Mouse (Mus musculus): ENCODE results near the gene Cldn9. TPM values are rescaled to one million over a fixed set of nuclear protein-coding genes. Genes with fewer than 3 reads are reported as not detected.

Gene Cldn9
- polyA plus RNA-seq, 1 experiment from 2014 or later, result 3.0 TPM

- peak; percentile 39; the same call in 1 of the 2 replicates for ATAC-seq (ENCODE audit: insufficient number of reproducible peaks, insufficient read depth, low FRiP score, low read depth)
- Histone ChIP-seq H3K4me3 (ENCODE audit: low read depth, low read length) (no peak overlapping the region), H3K36me3 (ENCODE audit: control insufficient read depth, insufficient read depth, low read length) (no peaks in the 10 kb centered on the region), H3K9me3 (ENCODE audit: control insufficient read depth, low read depth, low read length) (no peaks in the 10 kb centered on the region), H3K9ac (replicated peaks; ENCODE audit: low read depth, low read length) (no peak overlapping the region), H3K27ac (ENCODE audit: low read length) (no peak overlapping the region), H3K4me2 (replicated peaks; ENCODE audit: low read depth, low read length) (no peak overlapping the region), H3K27me3 (ENCODE audit: control insufficient read depth, insufficient read depth, low read length) (0 out of 2 replicates have a peak, but pooled peaks cover 4% of the 10 kb centered on the region), H3K4me1 (ENCODE audit: control insufficient read depth, insufficient read depth, low read length) (no peaks in the 10 kb centered on the region)
- 11% methylated on average over 3 of the region's 3 CpGs for WGBS
These were observed 12.0 kb upstream of the Cldn9 start for GRCm38 (mm10) chr17:23695801-23696200.

GRCm38 (mm10) chr17:23694491-23694890, 10.7 kb upstream of the Cldn9 start:
- H3K9ac ChIP-seq (replicated peaks; ENCODE audit: low read depth, low read length), result no peak overlapping the region
- H3K4me1 ChIP-seq (ENCODE audit: control insufficient read depth, insufficient read depth, low read length), result no peaks in the 10 kb centered on the region
- 0 out of 2 replicates have a peak, but pooled peaks cover 4% of the 10 kb centered on the region for H3K27me3 ChIP-seq (ENCODE audit: control insufficient read depth, insufficient read depth, low read length)
- H3K27ac ChIP-seq (ENCODE audit: low read length), result no peak overlapping the region
- H3K36me3 ChIP-seq (ENCODE audit: control insufficient read depth, insufficient read depth, low read length), result no peaks in the 10 kb centered on the region
- no peak overlapping the region for H3K4me3 ChIP-seq (ENCODE audit: low read depth, low read length)
- WGBS, result 50% methylated on average over 1 of the region's 1 CpGs
- ATAC-seq (ENCODE audit: insufficient number of reproducible peaks, insufficient read depth, low FRiP score, low read depth), result 0 out of 2 replicates have a peak, but pooled peaks have one; percentile 43
- H3K4me2 ChIP-seq (replicated peaks; ENCODE audit: low read depth, low read length), result no peak overlapping the region
- no peaks in the 10 kb centered on the region for H3K9me3 ChIP-seq (ENCODE audit: control insufficient read depth, low read depth, low read length)

GRCm38 (mm10) chr17:23683226-23683625, 600 bp downstream of the Cldn9 start:
- H3K9me3 ChIP-seq (ENCODE audit: control insufficient read depth, low read depth, low read length), result no peaks in the 10 kb centered on the region
- H3K9ac ChIP-seq (replicated peaks; ENCODE audit: low read depth, low read length), result no peak overlapping the region
- 21% methylated on average over 15 of the region's 15 CpGs for WGBS
- H3K4me3 ChIP-seq (ENCODE audit: low read depth, low read length), result no peak overlapping the region
- peaks cover 22% of the 10 kb centered on the region for H3K27me3 ChIP-seq (ENCODE audit: control insufficient read depth, insufficient read depth, low read length)
- peak overlapping the region; percentile 20 for H3K4me2 ChIP-seq (replicated peaks; ENCODE audit: low read depth, low read length)
- no peaks in the 10 kb centered on the region; the same call in 1 of the 2 replicates for H3K36me3 ChIP-seq (ENCODE audit: control insufficient read depth, insufficient read depth, low read length)
- no peak for ATAC-seq (ENCODE audit: insufficient number of reproducible peaks, insufficient read depth, low FRiP score, low read depth)
- no peak overlapping the region for H3K27ac ChIP-seq (ENCODE audit: low read length)
- peaks cover 10% of the 10 kb centered on the region for H3K4me1 ChIP-seq (ENCODE audit: control insufficient read depth, insufficient read depth, low read length)

GRCm38 (mm10) chr17:23682530-23682929, 1.3 kb downstream of the Cldn9 start:
- ATAC-seq (ENCODE audit: insufficient number of reproducible peaks, insufficient read depth, low FRiP score, low read depth), result no peak
- H3K9ac ChIP-seq (replicated peaks; ENCODE audit: low read depth, low read length), result no peak overlapping the region
- H3K27me3 ChIP-seq (ENCODE audit: control insufficient read depth, insufficient read depth, low read length), result peaks cover 22% of the 10 kb centered on the region
- peaks cover 10% of the 10 kb centered on the region for H3K4me1 ChIP-seq (ENCODE audit: control insufficient read depth, insufficient read depth, low read length)
- WGBS, result 66% methylated on average over 3 of the region's 3 CpGs
- H3K36me3 ChIP-seq (ENCODE audit: control insufficient read depth, insufficient read depth, low read length), result no peaks in the 10 kb centered on the region; the same call in 1 of the 2 replicates
- H3K4me3 ChIP-seq (ENCODE audit: low read depth, low read length), result no peak overlapping the region
- H3K9me3 ChIP-seq (ENCODE audit: control insufficient read depth, low read depth, low read length), result no peaks in the 10 kb centered on the region
- no peak overlapping the region for H3K27ac ChIP-seq (ENCODE audit: low read length)
- no peak overlapping the region for H3K4me2 ChIP-seq (replicated peaks; ENCODE audit: low read depth, low read length)

GRCm38 (mm10) chr17:23682092-23682491, 1.7 kb downstream of the Cldn9 start:
- Histone ChIP-seq H3K4me1 (ENCODE audit: control insufficient read depth, insufficient read depth, low read length) (peaks cover 10% of the 10 kb centered on the region), H3K4me2 (replicated peaks; ENCODE audit: low read depth, low read length) (peak overlapping the region; percentile 29; the same call in 1 of the 2 replicates), H3K4me3 (ENCODE audit: low read depth, low read length) (no peak overlapping the region), H3K27me3 (ENCODE audit: control insufficient read depth, insufficient read depth, low read length) (peaks cover 22% of the 10 kb centered on the region), H3K9me3 (ENCODE audit: control insufficient read depth, low read depth, low read length) (no peaks in the 10 kb centered on the region), H3K36me3 (ENCODE audit: control insufficient read depth, insufficient read depth, low read length) (no peaks in the 10 kb centered on the region; the same call in 1 of the 2 replicates), H3K9ac (replicated peaks; ENCODE audit: low read depth, low read length) (no peak overlapping the region), H3K27ac (ENCODE audit: low read length) (peak overlapping the region; percentile 15; the same call in 1 of the 2 replicates)
- ATAC-seq (ENCODE audit: insufficient number of reproducible peaks, insufficient read depth, low FRiP score, low read depth), result no peak
- 39% methylated on average over 4 of the region's 4 CpGs for WGBS

GRCm38 (mm10) chr17:23681086-23681485, 2.7 kb downstream of the Cldn9 start:
- WGBS, result 48% methylated on average over 10 of the region's 10 CpGs
- Histone ChIP-seq H3K9ac (replicated peaks; ENCODE audit: low read depth, low read length) (no peak overlapping the region), H3K9me3 (ENCODE audit: control insufficient read depth, low read depth, low read length) (no peaks in the 10 kb centered on the region), H3K27me3 (ENCODE audit: control insufficient read depth, insufficient read depth, low read length) (peaks cover 22% of the 10 kb centered on the region), H3K36me3 (ENCODE audit: control insufficient read depth, insufficient read depth, low read length) (no peaks in the 10 kb centered on the region; the same call in 1 of the 2 replicates), H3K4me1 (ENCODE audit: control insufficient read depth, insufficient read depth, low read length) (peaks cover 17% of the 10 kb centered on the region), H3K4me2 (replicated peaks; ENCODE audit: low read depth, low read length) (peak overlapping the region; percentile 29), H3K4me3 (ENCODE audit: low read depth, low read length) (0 out of 2 replicates have a peak overlapping the region, but pooled peaks have one; percentile 26), H3K27ac (ENCODE audit: low read length) (no peak overlapping the region; the same call in 1 of the 2 replicates)
- no peak for ATAC-seq (ENCODE audit: insufficient number of reproducible peaks, insufficient read depth, low FRiP score, low read depth)

- Histone ChIP-seq H3K4me2 (replicated peaks; ENCODE audit: low read depth, low read length) (peak overlapping the region; percentile 29), H3K4me1 (ENCODE audit: control insufficient read depth, insufficient read depth, low read length) (peaks cover 24% of the 10 kb centered on the region), H3K9ac (replicated peaks; ENCODE audit: low read depth, low read length) (no peak overlapping the region), H3K4me3 (ENCODE audit: low read depth, low read length) (peak overlapping the region; percentile 26), H3K27ac (ENCODE audit: low read length) (peak overlapping the region; percentile 49; the same call in 1 of the 2 replicates), H3K27me3 (ENCODE audit: control insufficient read depth, insufficient read depth, low read length) (peaks cover 22% of the 10 kb centered on the region), H3K9me3 (ENCODE audit: control insufficient read depth, low read depth, low read length) (no peaks in the 10 kb centered on the region), H3K36me3 (ENCODE audit: control insufficient read depth, insufficient read depth, low read length) (no peaks in the 10 kb centered on the region; the same call in 1 of the 2 replicates)
- WGBS, result 56% methylated on average over 9 of the region's 9 CpGs
- ATAC-seq (ENCODE audit: insufficient number of reproducible peaks, insufficient read depth, low FRiP score, low read depth), result no peak
These were observed 3.5 kb downstream of the Cldn9 start for GRCm38 (mm10) chr17:23680336-23680735.

- Histone ChIP-seq H3K4me1 (ENCODE audit: control insufficient read depth, insufficient read depth, low read length) (peaks cover 29% of the 10 kb centered on the region), H3K36me3 (ENCODE audit: control insufficient read depth, insufficient read depth, low read length) (no peaks in the 10 kb centered on the region; the same call in 1 of the 2 replicates), H3K9me3 (ENCODE audit: control insufficient read depth, low read depth, low read length) (no peaks in the 10 kb centered on the region), H3K4me2 (replicated peaks; ENCODE audit: low read depth, low read length) (peak within 1 kb of the TSS; percentile 29), H3K4me3 (ENCODE audit: low read depth, low read length) (peak within 1 kb of the TSS; percentile 26), H3K27ac (ENCODE audit: low read length) (peak within 1 kb of the TSS; percentile 52; the same call in 1 of the 2 replicates), H3K9ac (replicated peaks; ENCODE audit: low read depth, low read length) (peak within 1 kb of the TSS; percentile 25), H3K27me3 (ENCODE audit: control insufficient read depth, insufficient read depth, low read length) (peaks cover 22% of the 10 kb centered on the region)
- WGBS, result 1% methylated on average over 38 of the region's 38 CpGs
- no peak; the same call in 1 of the 2 replicates for ATAC-seq (ENCODE audit: insufficient number of reproducible peaks, insufficient read depth, low FRiP score, low read depth)
These were observed 4.5 kb downstream of the Cldn9 start, which contains the start of gene Cldn6 for GRCm38 (mm10) chr17:23679127-23679835. Cldn6 (plus strand) TSS chr17:23679249.

Measured in stomach, embryonic 14.5 days (tissue).